Mouse (Mus musculus) heart, embryonic 15.5 days (tissue): ENCODE results near the gene Paip2b. TPM values are rescaled to one million over a fixed set of nuclear protein-coding genes. Genes with fewer than 3 reads are reported as not detected.

Source experiments
- ATAC-seq: fragments of 200-750 bp; cut with Nextera tagmentation; replicated peaks from 2 replicates; pipeline ENCODE4 v1.8.0; 2017; ENCODE audit warnings: low read depth, moderate TSS enrichment; ENCODE audit not compliant: insufficient number of reproducible peaks, insufficient read depth, low FRiP score
- H3K27ac ChIP-seq: fragments of 300-500 bp; sonication (generic); 2 replicates; pipeline ENCODE4 v1.5.1; 2015; ENCODE audit warnings: mild to moderate bottlenecking, inconsistent platforms
- H3K27me3 ChIP-seq: fragments of 300-500 bp; sonication (generic); 2 replicates; pipeline ENCODE4 v1.6.1; 2015; ENCODE audit warnings: inconsistent platforms
- H3K36me3 ChIP-seq: fragments of 300-500 bp; sonication (generic); 2 replicates; pipeline ENCODE4 v1.6.1; 2015; ENCODE audit warnings: mild to moderate bottlenecking, inconsistent platforms
- H3K4me1 ChIP-seq: fragments of 300-500 bp; sonication (generic); replicated peaks from 2 replicates; pipeline ENCODE4 v1.6.1; 2015; ENCODE audit warnings: inconsistent platforms
- H3K4me2 ChIP-seq: fragments of 300-500 bp; sonication (generic); 2 replicates; pipeline ENCODE4 v1.6.1; 2015; ENCODE audit warnings: inconsistent platforms, mild to moderate bottlenecking, moderate library complexity
- H3K4me3 ChIP-seq: fragments of 300-500 bp; sonication (generic); 2 replicates; pipeline ENCODE4 v1.5.1; 2015; ENCODE audit warnings: mild to moderate bottlenecking, inconsistent platforms
- H3K9ac ChIP-seq: fragments of 300-500 bp; sonication (generic); 2 replicates; pipeline ENCODE4 v1.6.1; 2015; ENCODE audit warnings: mild to moderate bottlenecking, inconsistent platforms
- H3K9me3 ChIP-seq: fragments of 300-500 bp; sonication (generic); replicated peaks from 2 replicates; pipeline ENCODE4 v1.6.1; 2016; ENCODE audit warnings: inconsistent platforms
- WGBS: fragments of 180-500 bp; shearing (Covaris S2); methylation state at CpG from one replicate; pipeline ENCODE4 v1.1.7; 2015; ENCODE audit warnings: mixed read lengths; 5-methylcytosine and 5-hydroxymethylcytosine counted together
- polyA plus RNA-seq: library from polyadenylated mRNA; unstranded; fragments of >200 nt; fragmentation: Nextera tagmentation; extraction: Ambion mirVana; gene quantifications from 2 replicates; pipeline ENCODE4 v1.2.1, GENCODE M21; 2015

Gene Paip2b
- polyA plus RNA-seq, result 13.1 and 15.3 TPM in 2 replicates

GRCm38 (mm10) chr6:83831606-83832123 lies at the start of gene Paip2b:
Paip2b (minus strand) TSS chr6:83831741.
- Histone ChIP-seq H3K9ac (peak within 1 kb of the TSS; percentile 68), H3K27me3 (no peaks in the 10 kb centered on the region), H3K27ac (peak within 1 kb of the TSS; percentile 79), H3K4me1 (peaks cover 15% of the 10 kb centered on the region), H3K9me3 (no peaks in the 10 kb centered on the region), H3K4me2 (peak within 1 kb of the TSS; percentile 80), H3K4me3 (peak within 1 kb of the TSS; percentile 70), H3K36me3 (no peaks in the 10 kb centered on the region; the same call in 1 of the 2 replicates)
- WGBS, result under 1% methylated on average over 37 of the region's 37 CpGs
- ATAC-seq, result peak; percentile 98

GRCm38 (mm10) chr6:83879815-83880214 lies 48.3 kb upstream of the Paip2b start:
- no peak overlapping the region for H3K9ac ChIP-seq
- no peak for ATAC-seq

GRCm38 (mm10) chr6:83867598-83868585 lies 36.4 kb upstream of the Paip2b start:
- ATAC-seq, result peak; percentile 78
- no peaks in the 10 kb centered on the region for H3K9me3 ChIP-seq
- H3K27me3 ChIP-seq, result no peaks in the 10 kb centered on the region

More at GRCm38 (mm10) chr6:83879815-83880214, 48.3 kb upstream of the Paip2b start:
- Histone ChIP-seq H3K36me3 (no peaks in the 10 kb centered on the region), H3K27me3 (no peaks in the 10 kb centered on the region), H3K9me3 (no peaks in the 10 kb centered on the region), H3K4me2 (peak overlapping the region; percentile 39), H3K4me1 (no peaks in the 10 kb centered on the region), H3K27ac (no peak overlapping the region), H3K4me3 (peak overlapping the region; percentile 18; the same call in 1 of the 2 replicates)
- 5% methylated on average over 4 of the region's 4 CpGs for WGBS

GRCm38 (mm10) chr6:83866954-83867597 lies 35.5 kb upstream of the Paip2b start, which contains the start of gene Zfp638:
Zfp638 (plus strand) TSS chr6:83867109.
- H3K36me3 ChIP-seq, result no peaks in the 10 kb centered on the region
- H3K27me3 ChIP-seq, result no peaks in the 10 kb centered on the region
- peak within 1 kb of the TSS; percentile 98 for H3K4me2 ChIP-seq
- H3K27ac ChIP-seq, result peak within 1 kb of the TSS; percentile 94
- H3K9ac ChIP-seq, result peak within 1 kb of the TSS; percentile 75
- WGBS, result under 1% methylated on average over 50 of the region's 50 CpGs
- H3K4me1 ChIP-seq, result peaks cover 11% of the 10 kb centered on the region
- H3K4me3 ChIP-seq, result peak within 1 kb of the TSS; percentile 86
- H3K9me3 ChIP-seq, result no peaks in the 10 kb centered on the region
- ATAC-seq, result peak; percentile 92

More at GRCm38 (mm10) chr6:83867598-83868585, 36.4 kb upstream of the Paip2b start:
- 2% methylated on average over 19 of the region's 19 CpGs for WGBS
- H3K9ac ChIP-seq, result peak overlapping the region; percentile 75
- peak overlapping the region; percentile 86 for H3K4me3 ChIP-seq
- no peaks in the 10 kb centered on the region for H3K36me3 ChIP-seq
- peaks cover 11% of the 10 kb centered on the region for H3K4me1 ChIP-seq
- peak overlapping the region; percentile 94 for H3K27ac ChIP-seq
- peak overlapping the region; percentile 98 for H3K4me2 ChIP-seq

- no peak for ATAC-seq
- no peaks in the 10 kb centered on the region for H3K9me3 ChIP-seq
- WGBS, result 27% methylated on average over 4 of the region's 4 CpGs
- peak overlapping the region; percentile 98 for H3K4me2 ChIP-seq
- peaks cover 11% of the 10 kb centered on the region for H3K4me1 ChIP-seq
- no peak overlapping the region for H3K9ac ChIP-seq
- H3K27ac ChIP-seq, result no peak overlapping the region
- H3K36me3 ChIP-seq, result no peaks in the 10 kb centered on the region
- H3K4me3 ChIP-seq, result no peak overlapping the region
- H3K27me3 ChIP-seq, result no peaks in the 10 kb centered on the region
Observed at GRCm38 (mm10) chr6:83866423-83866822, 34.9 kb upstream of the Paip2b start.

- no peaks in the 10 kb centered on the region for H3K36me3 ChIP-seq
- H3K4me3 ChIP-seq, result no peak overlapping the region
- ATAC-seq, result no peak
- WGBS, result 66% methylated on average over 4 of the region's 4 CpGs
- peaks cover 11% of the 10 kb centered on the region for H3K4me1 ChIP-seq
- H3K9me3 ChIP-seq, result no peaks in the 10 kb centered on the region
- no peaks in the 10 kb centered on the region for H3K27me3 ChIP-seq
- no peak overlapping the region for H3K9ac ChIP-seq
- no peak overlapping the region for H3K27ac ChIP-seq
- H3K4me2 ChIP-seq, result no peak overlapping the region
Observed at GRCm38 (mm10) chr6:83863538-83863937, 32.0 kb upstream of the Paip2b start.

- Histone ChIP-seq H3K27me3 (no peaks in the 10 kb centered on the region), H3K9me3 (no peaks in the 10 kb centered on the region), H3K4me3 (no peak overlapping the region), H3K36me3 (no peaks in the 10 kb centered on the region), H3K27ac (peak overlapping the region; percentile 86), H3K4me1 (peaks cover 8% of the 10 kb centered on the region), H3K4me2 (no peak overlapping the region), H3K9ac (no peak overlapping the region)
- ATAC-seq, result peak; percentile 79
- 54% methylated on average over 9 of the region's 9 CpGs for WGBS
Observed at GRCm38 (mm10) chr6:83860033-83860432, 28.5 kb upstream of the Paip2b start.

- Histone ChIP-seq H3K9ac (no peak overlapping the region), H3K4me3 (no peak overlapping the region), H3K27me3 (no peaks in the 10 kb centered on the region), H3K4me2 (no peak overlapping the region), H3K9me3 (no peaks in the 10 kb centered on the region), H3K36me3 (no peaks in the 10 kb centered on the region), H3K27ac (no peak overlapping the region), H3K4me1 (peaks cover 5% of the 10 kb centered on the region; the same call in 1 of the 2 replicates)
- WGBS, result 69% methylated on average over 5 of the region's 5 CpGs
- ATAC-seq, result no peak
Observed at GRCm38 (mm10) chr6:83857476-83857875, 25.9 kb upstream of the Paip2b start.

- no peak overlapping the region for H3K4me2 ChIP-seq
- H3K9ac ChIP-seq, result no peak overlapping the region
- no peaks in the 10 kb centered on the region for H3K36me3 ChIP-seq
- no peak for ATAC-seq
- no peak overlapping the region for H3K27ac ChIP-seq
- no peak overlapping the region for H3K4me3 ChIP-seq
- no peaks in the 10 kb centered on the region for H3K27me3 ChIP-seq
- H3K9me3 ChIP-seq, result no peaks in the 10 kb centered on the region
- H3K4me1 ChIP-seq, result no peaks in the 10 kb centered on the region
- 78% methylated on average over 2 of the region's 2 CpGs for WGBS
Observed at GRCm38 (mm10) chr6:83849446-83849845, 17.9 kb upstream of the Paip2b start.

- 75% methylated on average over 2 of the region's 2 CpGs for WGBS
- Histone ChIP-seq H3K4me2 (no peak overlapping the region), H3K36me3 (no peaks in the 10 kb centered on the region), H3K27me3 (no peaks in the 10 kb centered on the region), H3K4me1 (no peaks in the 10 kb centered on the region), H3K4me3 (no peak overlapping the region), H3K9ac (no peak overlapping the region), H3K27ac (no peak overlapping the region), H3K9me3 (no peaks in the 10 kb centered on the region)
- ATAC-seq, result no peak
Observed at GRCm38 (mm10) chr6:83846141-83846540, 14.6 kb upstream of the Paip2b start.

- WGBS, result 83% methylated on average over 10 of the region's 10 CpGs
- H3K27ac ChIP-seq, result no peak overlapping the region
- H3K4me2 ChIP-seq, result no peak overlapping the region
- H3K4me1 ChIP-seq, result no peaks in the 10 kb centered on the region
- H3K9ac ChIP-seq, result no peak overlapping the region
- no peaks in the 10 kb centered on the region for H3K9me3 ChIP-seq
- no peaks in the 10 kb centered on the region for H3K36me3 ChIP-seq
- no peak overlapping the region for H3K4me3 ChIP-seq
- ATAC-seq, result no peak
- no peaks in the 10 kb centered on the region for H3K27me3 ChIP-seq
Observed at GRCm38 (mm10) chr6:83844913-83845312, 13.4 kb upstream of the Paip2b start.
